17 mouse cellular contexts compared by ENCODE assay signal in genomic region chr1:38011647-38012046, GRCm38 (mm10). TPM values are rescaled to one million over a fixed set of nuclear protein-coding genes. Genes with fewer than 3 reads are reported as not detected.
DNase-seq lines count a peak whose midpoint lies in the region; ATAC-seq and TF ChIP-seq lines count a peak whose summit lies in the region.
"Had no signal": no experiment of that assay in that cellular context is flagged by ENCODE, and none has a peak within 500 bp of the region (broad histone marks: within the 10 kb centered on the region; RNA-seq: fewer than 3 reads in every experiment).

No protein-coding gene starts in this region.

- no peak overlapping the region for H3K27ac ChIP-seq in hindbrain, embryonic 16.5 days (ENCODE audit: low read depth, low read length)
- no peak overlapping the region for H3K27ac ChIP-seq in hindbrain, postnatal 0 days
- H3K27ac ChIP-seq in bone marrow macrophage, adult 2 months (ENCODE audit: insufficient read depth, low read depth, low read length), result peak overlapping the region; percentile 31
- H3K27ac ChIP-seq in liver, embryonic 13.5 days, result peak overlapping the region; percentile 98

- no peaks in the 10 kb centered on the region for H3K9me3 ChIP-seq in hindbrain, embryonic 16.5 days (ENCODE audit: control insufficient read depth, low read length)
- no peaks in the 10 kb centered on the region for H3K9me3 ChIP-seq in hindbrain, postnatal 0 days (ENCODE audit: low read length)
- H3K9me3 ChIP-seq in liver, embryonic 13.5 days (replicated peaks), result no peaks in the 10 kb centered on the region

- H3K36me3 ChIP-seq in hindbrain, embryonic 16.5 days (ENCODE audit: control insufficient read depth, insufficient read depth, low read length), result no peaks in the 10 kb centered on the region
- H3K36me3 ChIP-seq in hindbrain, postnatal 0 days (ENCODE audit: insufficient read depth, low read length), result no peaks in the 10 kb centered on the region
- H3K36me3 ChIP-seq in liver, embryonic 13.5 days, result 0 out of 2 replicates have a peak, but pooled peaks cover 3% of the 10 kb centered on the region
- H3K36me3 ChIP-seq in splenic B cell, adult 2 months (ENCODE audit: control insufficient read depth, insufficient read depth, low read length, poor library complexity, severe bottlenecking), result no peaks in the 10 kb centered on the region

- H3K4me3 ChIP-seq in hindbrain, embryonic 16.5 days (ENCODE audit: low read length), result no peak overlapping the region
- no peak overlapping the region for H3K4me3 ChIP-seq in hindbrain, postnatal 0 days (ENCODE audit: low read length)
- no peak overlapping the region for H3K4me3 ChIP-seq in bone marrow macrophage, adult 2 months (ENCODE audit: insufficient read depth, low read length)
- peak overlapping the region; percentile 27 for H3K4me3 ChIP-seq in liver, embryonic 13.5 days (replicated peaks)

- no peaks in the 10 kb centered on the region for H3K27me3 ChIP-seq in hindbrain, embryonic 16.5 days (replicated peaks; ENCODE audit: control insufficient read depth, insufficient read depth, low read length)
- H3K27me3 ChIP-seq in hindbrain, postnatal 0 days (ENCODE audit: insufficient read depth, low read length), result no peaks in the 10 kb centered on the region
- H3K27me3 ChIP-seq in liver, embryonic 13.5 days, result no peaks in the 10 kb centered on the region
- H3K27me3 ChIP-seq in splenic B cell, adult 2 months (ENCODE audit: control insufficient read depth, insufficient read depth, low read length, poor library complexity, severe bottlenecking), result no peaks in the 10 kb centered on the region

- peak; percentile 20; the same call in 1 of the 2 replicates for ATAC-seq in hindbrain, embryonic 16.5 days
- ATAC-seq in hindbrain, postnatal 0 days, result no peak
- ATAC-seq in liver, embryonic 13.5 days (ENCODE audit: low read depth), result peak; percentile 94
- ATAC-seq: activated CD4-positive, CD25-positive, alpha-beta regulatory T cell, adult 4 months had no signal

- no peak for TF ChIP-seq POLR2A in bone marrow macrophage, adult 2 months (IDR thresholded peaks at IDR 0.05; ENCODE audit: borderline replicate concordance, low read depth, low read length)

- no peaks in the 10 kb centered on the region for H3K4me1 ChIP-seq in hindbrain, embryonic 16.5 days (ENCODE audit: control insufficient read depth, insufficient read depth, low read depth, low read length)
- H3K4me1 ChIP-seq in hindbrain, postnatal 0 days (ENCODE audit: insufficient read depth, low read length), result no peaks in the 10 kb centered on the region
- H3K4me1 ChIP-seq in bone marrow macrophage, adult 2 months (ENCODE audit: control insufficient read depth, insufficient read depth, low read length), result peaks cover 18% of the 10 kb centered on the region
- peaks cover 82% of the 10 kb centered on the region for H3K4me1 ChIP-seq in liver, embryonic 13.5 days (replicated peaks)

- DNase-seq in hindbrain, postnatal 0 days (ENCODE audit: low spot score), result no peak
- peak; percentile 85 for DNase-seq in liver, embryonic 13.5 days
- DNase-seq in splenic B cell, adult 2 months (ENCODE audit: low read depth, low spot score), result peak; percentile 17
- no peak for DNase-seq in MN1 (ENCODE audit: low spot score)
- DNase-seq in adrenal gland, adult 2 months, result no peak
- DNase-seq in thymus, adult 18-20 months, result no peak
- DNase-seq: right cerebral cortex, postnatal 25 days; thymus, postnatal 25 days had no signal

- WGBS in hindbrain, embryonic 16.5 days, result 85% methylated on average over 6 of the region's 6 CpGs
- WGBS in hindbrain, postnatal 0 days, result 86% methylated on average over 6 of the region's 6 CpGs
- WGBS in liver, embryonic 13.5 days (ENCODE audit: insufficient replicate concordance), result 17% methylated on average over 6 of the region's 6 CpGs

- H3K9ac ChIP-seq in hindbrain, embryonic 16.5 days (ENCODE audit: low read depth, low read length), result no peak overlapping the region
- no peak overlapping the region for H3K9ac ChIP-seq in hindbrain, postnatal 0 days (replicated peaks; ENCODE audit: low read length)
- H3K9ac ChIP-seq in liver, embryonic 13.5 days, result peak overlapping the region; percentile 66

- no peak overlapping the region for H3K4me2 ChIP-seq in hindbrain, embryonic 16.5 days (ENCODE audit: low read length)
- no peak overlapping the region for H3K4me2 ChIP-seq in hindbrain, postnatal 0 days (ENCODE audit: low read depth, low read length)
- H3K4me2 ChIP-seq in liver, embryonic 13.5 days, result peak overlapping the region; percentile 66

- no peak for TF ChIP-seq CTCF in hindbrain, postnatal 0 days (IDR thresholded peaks at IDR 0.05; ENCODE audit: low read depth)
- no peak for TF ChIP-seq CTCF in bone marrow macrophage, adult 2 months (IDR thresholded peaks at IDR 0.05; ENCODE audit: low read depth, low read length)

RNA-seq across cellular contexts. Expression of gene Eif5b, which starts 13.8 kb away (rescaled TPM):
- polyA plus RNA-seq in hindbrain, embryonic 16.5 days (2015; fragmentation: Nextera tagmentation; extraction: Ambion mirVana), result 17.9 and 18.1 TPM in 2 replicates
- total RNA-seq in hindbrain, postnatal 0 days (2014; rRNA removed), result 16.2 and 20.7 TPM in 2 replicates
- 18.2 and 21.2 TPM in 2 replicates for polyA plus RNA-seq in hindbrain, postnatal 0 days (2015; fragmentation: Nextera tagmentation; extraction: Ambion mirVana)
- 54.2 and 58.2 TPM in 2 replicates for polyA plus RNA-seq in bone marrow macrophage, adult 2 months (2012; ENCODE audit: insufficient read depth, insufficient read length, missing spikeins)
- polyA plus RNA-seq in liver, embryonic 13.5 days (2015; fragmentation: Nextera tagmentation; extraction: Ambion mirVana), result 25.1 and 28.3 TPM in 2 replicates
- 10 to 100 TPM; 43.0 to 48.3 TPM for total RNA-seq in adrenal gland, adult 2 months (2021)
- polyA plus RNA-seq in adrenal gland, adult 2 months (2012; rRNA removed), result 1.1 and 1.5 TPM in 2 replicates

RNA-seq across cellular contexts. Expression of gene Txndc9, which starts 14.0 kb away (rescaled TPM):
- 125 and 136 TPM in 2 replicates for polyA plus RNA-seq in hindbrain, embryonic 16.5 days (2015; fragmentation: Nextera tagmentation; extraction: Ambion mirVana)
- 22.9 and 23.3 TPM in 2 replicates for total RNA-seq in hindbrain, postnatal 0 days (2014; rRNA removed)
- polyA plus RNA-seq in hindbrain, postnatal 0 days (2015; fragmentation: Nextera tagmentation; extraction: Ambion mirVana), result 114 and 128 TPM in 2 replicates
- polyA plus RNA-seq in bone marrow macrophage, adult 2 months (2012; ENCODE audit: insufficient read depth, insufficient read length, missing spikeins), result 81.8 and 82.9 TPM in 2 replicates
- polyA plus RNA-seq in liver, embryonic 13.5 days (2015; fragmentation: Nextera tagmentation; extraction: Ambion mirVana), result 80.9 and 88.7 TPM in 2 replicates
- total RNA-seq in adrenal gland, adult 2 months (2021), result 10 to 100 TPM; 67.1 to 84.1 TPM
- polyA plus RNA-seq in adrenal gland, adult 2 months (2012; rRNA removed), result 2.3 and 2.8 TPM in 2 replicates

RNA-seq across cellular contexts. Expression of gene Lyg1, which starts 54.1 kb away (rescaled TPM):
- not detected in 2 replicates for polyA plus RNA-seq in hindbrain, embryonic 16.5 days (2015; fragmentation: Nextera tagmentation; extraction: Ambion mirVana)
- not detected in 2 replicates for total RNA-seq in hindbrain, postnatal 0 days (2014; rRNA removed)
- not detected in 2 replicates for polyA plus RNA-seq in hindbrain, postnatal 0 days (2015; fragmentation: Nextera tagmentation; extraction: Ambion mirVana)
- polyA plus RNA-seq in bone marrow macrophage, adult 2 months (2012; ENCODE audit: insufficient read depth, insufficient read length, missing spikeins), result not detected in 2 replicates
- not detected in 2 replicates for polyA plus RNA-seq in liver, embryonic 13.5 days (2015; fragmentation: Nextera tagmentation; extraction: Ambion mirVana)
- not detected for total RNA-seq in adrenal gland, adult 2 months (2021)
- polyA plus RNA-seq in adrenal gland, adult 2 months (2012; rRNA removed), result not detected in 2 replicates
- total RNA-seq: gastrocnemius, adult 8-10 months; hematopoietic stem cell, adult 5-6 weeks; left cerebral cortex, adult 18-20 months; liver, adult 2 months had no signal
- polyA plus RNA-seq: activated CD4-positive, CD25-positive, alpha-beta regulatory T cell, adult 4 months; forebrain, embryonic 11.5 days; kidney, embryonic 16.5 days; liver, adult 2 months had no signal

Comparison
In these comparisons a context has a peak if more than half of its experiments do, and no peak if none do; other contexts are left out.
1. H3K27ac ChIP-seq: peak in bone marrow macrophage, adult 2 months (single experiment) and liver, embryonic 13.5 days (single experiment); none in hindbrain, embryonic 16.5 days (single experiment) and hindbrain, postnatal 0 days (single experiment).
2. DNase-seq: peak in liver, embryonic 13.5 days (single experiment) and splenic B cell, adult 2 months (single experiment); none in hindbrain, postnatal 0 days (single experiment), MN1 (single experiment), adrenal gland, adult 2 months (single experiment) and thymus, adult 18-20 months (0 of 2).
3. RNA of gene Txndc9, which starts 14.0 kb away (polyA plus RNA-seq): 125 to 136 TPM in hindbrain, embryonic 16.5 days, 114 to 128 TPM in hindbrain, postnatal 0 days, 81.8 to 82.9 TPM in bone marrow macrophage, adult 2 months and 80.9 to 88.7 TPM in liver, embryonic 13.5 days; 2.3 to 2.8 TPM in adrenal gland, adult 2 months; every median in the first group is over 10 times any median in the second.